Mouse (Mus musculus): ENCODE data around the gene Sntb2. TPM values are rescaled to one million over a fixed set of nuclear protein-coding genes. Genes with fewer than 3 reads are reported as not detected.
"Not testable (repeated sequence)": the region's sequence is repeated elsewhere in the genome, so short reads cannot be mapped to it uniquely, and the experiment has no call there.

The Sntb2 gene
- polyA plus RNA-seq, 1 experiment from 2014 or later = 9.9 TPM

- Histone ChIP-seq H3K9ac (ENCODE audit: low read depth, low read length) (no peak overlapping the region), H3K27me3 (ENCODE audit: control insufficient read depth, insufficient read depth, low read length) (no peaks in the 10 kb centered on the region), H3K4me1 (replicated peaks; ENCODE audit: control insufficient read depth, insufficient read depth, low read length) (0 out of 2 replicates have a peak, but pooled peaks cover 4% of the 10 kb centered on the region), H3K36me3 (ENCODE audit: control insufficient read depth, insufficient read depth, low read length) (no peaks in the 10 kb centered on the region), H3K9me3 (ENCODE audit: control insufficient read depth, low read length) (no peaks in the 10 kb centered on the region), H3K27ac (ENCODE audit: low read depth, low read length) (no peak overlapping the region), H3K4me2 (replicated peaks; ENCODE audit: low read depth, low read length) (no peak overlapping the region), H3K4me3 (ENCODE audit: low read depth, low read length) (no peak overlapping the region)
- DNase-seq (ENCODE audit: low spot score) (no peak), ATAC-seq (ENCODE audit: low FRiP score) (no peak)
- 88% methylated on average over 3 of the region's 3 CpGs for WGBS
Observed at GRCm38 (mm10) chr8:107029310-107029709, 93.8 kb downstream of the Sntb2 start.

- Histone ChIP-seq H3K9me3 (ENCODE audit: control insufficient read depth, low read length) (no peaks in the 10 kb centered on the region), H3K9ac (ENCODE audit: low read depth, low read length) (no peak overlapping the region), H3K36me3 (ENCODE audit: control insufficient read depth, insufficient read depth, low read length) (no peaks in the 10 kb centered on the region), H3K4me2 (replicated peaks; ENCODE audit: low read depth, low read length) (no peak overlapping the region), H3K27me3 (ENCODE audit: control insufficient read depth, insufficient read depth, low read length) (no peaks in the 10 kb centered on the region), H3K4me1 (replicated peaks; ENCODE audit: control insufficient read depth, insufficient read depth, low read length) (0 out of 2 replicates have a peak, but pooled peaks cover 4% of the 10 kb centered on the region), H3K4me3 (ENCODE audit: low read depth, low read length) (no peak overlapping the region), H3K27ac (ENCODE audit: low read depth, low read length) (no peak overlapping the region)
- WGBS = 79% methylated on average over 5 of the region's 5 CpGs
- no peak for ATAC-seq (ENCODE audit: low FRiP score)
- DNase-seq (ENCODE audit: low spot score) = no peak
Observed at GRCm38 (mm10) chr8:107030058-107030457, 94.5 kb downstream of the Sntb2 start.

- Histone ChIP-seq H3K4me1 (replicated peaks; ENCODE audit: control insufficient read depth, insufficient read depth, low read length) (0 out of 2 replicates have a peak, but pooled peaks cover 4% of the 10 kb centered on the region), H3K9ac (ENCODE audit: low read depth, low read length) (peak within 1 kb of the TSS; percentile 93), H3K27ac (ENCODE audit: low read depth, low read length) (peak within 1 kb of the TSS; percentile 74), H3K36me3 (ENCODE audit: control insufficient read depth, insufficient read depth, low read length) (no peaks in the 10 kb centered on the region), H3K27me3 (ENCODE audit: control insufficient read depth, insufficient read depth, low read length) (no peaks in the 10 kb centered on the region), H3K4me3 (ENCODE audit: low read depth, low read length) (peak within 1 kb of the TSS; percentile 97), H3K9me3 (ENCODE audit: control insufficient read depth, low read length) (no peaks in the 10 kb centered on the region), H3K4me2 (replicated peaks; ENCODE audit: low read depth, low read length) (peak within 1 kb of the TSS; percentile 83)
- ATAC-seq (ENCODE audit: low FRiP score) (peak; percentile 96), DNase-seq (ENCODE audit: low spot score) (peak; percentile 97)
- WGBS = 5% methylated on average over 62 of the region's 66 CpGs
Observed at GRCm38 (mm10) chr8:107030650-107031576, 95.4 kb downstream of the Sntb2 start, which contains the start of gene Vps4a. Gene Vps4a (plus strand): TSS chr8:107031222.

GRCm38 (mm10) chr8:107031577-107032090 is 96.1 kb downstream of the Sntb2 start:
- WGBS = under 1% methylated on average over 36 of the region's 40 CpGs
- no peaks in the 10 kb centered on the region for H3K36me3 ChIP-seq (ENCODE audit: control insufficient read depth, insufficient read depth, low read length)
- H3K4me3 ChIP-seq (ENCODE audit: low read depth, low read length) = peak overlapping the region; percentile 97
- ATAC-seq (ENCODE audit: low FRiP score) = no peak
- H3K9ac ChIP-seq (ENCODE audit: low read depth, low read length) = peak overlapping the region; percentile 93
- DNase-seq (ENCODE audit: low spot score) = no peak
- H3K27me3 ChIP-seq (ENCODE audit: control insufficient read depth, insufficient read depth, low read length) = no peaks in the 10 kb centered on the region
- H3K27ac ChIP-seq (ENCODE audit: low read depth, low read length) = peak overlapping the region; percentile 74
- peak overlapping the region; percentile 83 for H3K4me2 ChIP-seq (replicated peaks; ENCODE audit: low read depth, low read length)
- H3K4me1 ChIP-seq (replicated peaks; ENCODE audit: control insufficient read depth, insufficient read depth, low read length) = 0 out of 2 replicates have a peak, but pooled peaks cover 4% of the 10 kb centered on the region
- H3K9me3 ChIP-seq (ENCODE audit: control insufficient read depth, low read length) = no peaks in the 10 kb centered on the region

GRCm38 (mm10) chr8:107033609-107034008 is 98.1 kb downstream of the Sntb2 start:
- H3K27me3 ChIP-seq (ENCODE audit: control insufficient read depth, insufficient read depth, low read length); ATAC-seq (ENCODE audit: low FRiP score); H3K27ac ChIP-seq (ENCODE audit: low read depth, low read length); DNase-seq (ENCODE audit: low spot score); H3K4me1 ChIP-seq (replicated peaks; ENCODE audit: control insufficient read depth, insufficient read depth, low read length); H3K4me3 ChIP-seq (ENCODE audit: low read depth, low read length); H3K36me3 ChIP-seq (ENCODE audit: control insufficient read depth, insufficient read depth, low read length); H3K4me2 ChIP-seq (replicated peaks; ENCODE audit: low read depth, low read length); H3K9me3 ChIP-seq (ENCODE audit: control insufficient read depth, low read length); H3K9ac ChIP-seq (ENCODE audit: low read depth, low read length): not testable (repeated sequence)
- 98% methylated on average over 2 of the region's 2 CpGs for WGBS

- Histone ChIP-seq H3K27me3 (ENCODE audit: control insufficient read depth, insufficient read depth, low read length) (no peaks in the 10 kb centered on the region), H3K27ac (ENCODE audit: low read depth, low read length) (no peak overlapping the region), H3K4me1 (replicated peaks; ENCODE audit: control insufficient read depth, insufficient read depth, low read length) (0 out of 2 replicates have a peak, but pooled peaks cover 4% of the 10 kb centered on the region), H3K9ac (ENCODE audit: low read depth, low read length) (no peak overlapping the region), H3K9me3 (ENCODE audit: control insufficient read depth, low read length) (no peaks in the 10 kb centered on the region), H3K4me2 (replicated peaks; ENCODE audit: low read depth, low read length) (no peak overlapping the region; the same call in 1 of the 2 replicates), H3K36me3 (ENCODE audit: control insufficient read depth, insufficient read depth, low read length) (peaks cover 7% of the 10 kb centered on the region; the same call in 1 of the 2 replicates), H3K4me3 (ENCODE audit: low read depth, low read length) (no peak overlapping the region)
- ATAC-seq (ENCODE audit: low FRiP score) (no peak), DNase-seq (ENCODE audit: low spot score) (no peak)
- 91% methylated on average over 3 of the region's 3 CpGs for WGBS
Observed at GRCm38 (mm10) chr8:107035641-107036040, 100.1 kb downstream of the Sntb2 start.

- ATAC-seq (ENCODE audit: low FRiP score) (no peak), DNase-seq (ENCODE audit: low spot score) (no peak)
- H3K4me2 ChIP-seq (replicated peaks; ENCODE audit: low read depth, low read length) = no peak overlapping the region
- H3K4me3 ChIP-seq (ENCODE audit: low read depth, low read length) = no peak overlapping the region
- 0 out of 2 replicates have a peak, but pooled peaks cover 4% of the 10 kb centered on the region for H3K4me1 ChIP-seq (replicated peaks; ENCODE audit: control insufficient read depth, insufficient read depth, low read length)
- H3K27me3 ChIP-seq (ENCODE audit: control insufficient read depth, insufficient read depth, low read length) = no peaks in the 10 kb centered on the region
- H3K27ac ChIP-seq (ENCODE audit: low read depth, low read length) = no peak overlapping the region
- H3K9me3 ChIP-seq (ENCODE audit: control insufficient read depth, low read length) = no peaks in the 10 kb centered on the region
- 92% methylated on average over 8 of the region's 8 CpGs for WGBS
- H3K9ac ChIP-seq (ENCODE audit: low read depth, low read length) = no peak overlapping the region
- peaks cover 9% of the 10 kb centered on the region; the same call in 1 of the 2 replicates for H3K36me3 ChIP-seq (ENCODE audit: control insufficient read depth, insufficient read depth, low read length)
Observed at GRCm38 (mm10) chr8:107036626-107037025, 101.1 kb downstream of the Sntb2 start.

- WGBS = 81% methylated on average over 7 of the region's 7 CpGs
- DNase-seq (ENCODE audit: low spot score) (no peak), ATAC-seq (ENCODE audit: low FRiP score) (no peak)
- Histone ChIP-seq H3K27ac (ENCODE audit: low read depth, low read length) (no peak overlapping the region), H3K27me3 (ENCODE audit: control insufficient read depth, insufficient read depth, low read length) (no peaks in the 10 kb centered on the region), H3K4me2 (replicated peaks; ENCODE audit: low read depth, low read length) (no peak overlapping the region), H3K9ac (ENCODE audit: low read depth, low read length) (no peak overlapping the region), H3K4me1 (replicated peaks; ENCODE audit: control insufficient read depth, insufficient read depth, low read length) (no peaks in the 10 kb centered on the region), H3K4me3 (ENCODE audit: low read depth, low read length) (no peak overlapping the region), H3K9me3 (ENCODE audit: control insufficient read depth, low read length) (no peaks in the 10 kb centered on the region), H3K36me3 (ENCODE audit: control insufficient read depth, insufficient read depth, low read length) (peaks cover 9% of the 10 kb centered on the region; the same call in 1 of the 2 replicates)
Observed at GRCm38 (mm10) chr8:107040632-107041031, 105.1 kb downstream of the Sntb2 start.

Data from hindbrain, embryonic 11.5 days (tissue).